ENCODE assay signal across 16 mouse cellular contexts in genomic region chr7:102444301-102444700, GRCm38 (mm10). TPM values are rescaled to one million over a fixed set of nuclear protein-coding genes. Genes with fewer than 3 reads are reported as not detected.
DNase-seq lines count a peak whose midpoint lies in the region; ATAC-seq and TF ChIP-seq lines count a peak whose summit lies in the region.
"Had no signal": no experiment of that assay in that cellular context is flagged by ENCODE, and none has a peak within 500 bp of the region (broad histone marks: within the 10 kb centered on the region; RNA-seq: fewer than 3 reads in every experiment).

No protein-coding gene starts in this region.

- H3K9me3 ChIP-seq in forebrain, embryonic 10.5 days, result no peaks in the 10 kb centered on the region
- H3K9me3 ChIP-seq in forebrain, embryonic 15.5 days, result no peaks in the 10 kb centered on the region
- no peaks in the 10 kb centered on the region for H3K9me3 ChIP-seq in limb, embryonic 13.5 days
- no peaks in the 10 kb centered on the region for H3K9me3 ChIP-seq in limb, embryonic 10.5 days (replicated peaks)
- no peaks in the 10 kb centered on the region for H3K9me3 ChIP-seq in liver, embryonic 14.5 days (ENCODE audit: control insufficient read depth, low read length)
- H3K9me3 ChIP-seq: hindbrain, embryonic 15.5 days had no signal

- no peak overlapping the region for H3K27ac ChIP-seq in forebrain, embryonic 10.5 days
- no peak overlapping the region for H3K27ac ChIP-seq in forebrain, embryonic 15.5 days (replicated peaks)
- no peak overlapping the region for H3K27ac ChIP-seq in limb, embryonic 13.5 days
- H3K27ac ChIP-seq in limb, embryonic 10.5 days, result no peak overlapping the region
- peak overlapping the region; percentile 67 for H3K27ac ChIP-seq in liver, embryonic 14.5 days
- no peak overlapping the region for H3K27ac ChIP-seq in thymus, adult 2 months (ENCODE audit: control insufficient read depth, insufficient read depth, low read length)
- H3K27ac ChIP-seq: hindbrain, embryonic 15.5 days; macrophage had no signal

- DNase-seq in forebrain, embryonic 10.5 days (ENCODE audit: extremely low spot score, low spot score), result no peak
- DNase-seq in limb, embryonic 10.5 days (ENCODE audit: low spot score), result no peak
- DNase-seq in c-Kit-positive CD71-positive TER-119-negative erythroid progenitor cells, embryonic 14.5 days (ENCODE audit: low read depth), result peak; percentile 67
- peak; percentile 68 to 75 (median 71) for DNase-seq in liver, embryonic 14.5 days (ENCODE audit: low read depth in 3 of 3, low spot score in 3 of 3)
- DNase-seq in kidney, adult 18-20 months, result no peak
- DNase-seq in thymus, adult 2 months, result no peak
- DNase-seq: gastrocnemius, postnatal 25 days; layer of hippocampus, adult 9-11 months; thymus, postnatal 25 days had no signal

- no peak for TF ChIP-seq CTCF in liver, embryonic 14.5 days (IDR thresholded peaks at IDR 0.05; ENCODE audit: low read depth)
- no peak for TF ChIP-seq CTCF in thymus, adult 2 months (IDR thresholded peaks at IDR 0.05; ENCODE audit: borderline replicate concordance, control insufficient read depth, extremely low read depth, insufficient read depth, low read length, poor library complexity)

- no peak overlapping the region for H3K4me2 ChIP-seq in forebrain, embryonic 15.5 days (replicated peaks)
- 0 out of 2 replicates have a peak overlapping the region, but pooled peaks have one; percentile 7 for H3K4me2 ChIP-seq in limb, embryonic 13.5 days (replicated peaks)
- H3K4me2 ChIP-seq in liver, embryonic 14.5 days (ENCODE audit: low read depth), result peak overlapping the region; percentile 99
- H3K4me2 ChIP-seq: hindbrain, embryonic 15.5 days had no signal

- H3K4me1 ChIP-seq in forebrain, embryonic 10.5 days, result peaks cover 22% of the 10 kb centered on the region
- peaks cover 19% of the 10 kb centered on the region for H3K4me1 ChIP-seq in forebrain, embryonic 15.5 days
- peaks cover 19% of the 10 kb centered on the region for H3K4me1 ChIP-seq in limb, embryonic 13.5 days
- peaks cover 18% of the 10 kb centered on the region for H3K4me1 ChIP-seq in limb, embryonic 10.5 days
- H3K4me1 ChIP-seq in liver, embryonic 14.5 days (replicated peaks; ENCODE audit: control insufficient read depth in 2 of 2, insufficient read depth in 2 of 2, low read length in 1 of 2), result peaks cover 9 to 15% of the 10 kb centered on the region in 2 experiments; a peak in 3 of 4 replicates
- 0 out of 2 replicates have a peak, but pooled peaks cover 2% of the 10 kb centered on the region for H3K4me1 ChIP-seq in thymus, adult 2 months (replicated peaks; ENCODE audit: control insufficient read depth, insufficient read depth, low read length)

- ATAC-seq in forebrain, embryonic 15.5 days (replicated peaks), result no peak
- no peak for ATAC-seq in limb, embryonic 13.5 days (ENCODE audit: low FRiP score, low read depth)
- ATAC-seq in liver, embryonic 14.5 days (ENCODE audit: insufficient read depth), result peak; percentile 66
- ATAC-seq: activated CD4-positive, CD25-positive, alpha-beta regulatory T cell, adult 4 months; forebrain, embryonic 16.5 days had no signal

- TF ChIP-seq EP300 in liver, embryonic 14.5 days (IDR thresholded peaks at IDR 0.05; ENCODE audit: low read depth), result peak; percentile 54; the same call in 1 of the 2 replicates

- WGBS in forebrain, embryonic 10.5 days, result 87% methylated on average over 2 of the region's 2 CpGs
- 87% methylated on average over 2 of the region's 2 CpGs for whole genome bisulfite sequencing in forebrain, embryonic 15.5 days
- WGBS in limb, embryonic 13.5 days, result 81% methylated on average over 2 of the region's 2 CpGs
- WGBS in limb, embryonic 10.5 days, result 91% methylated on average over 2 of the region's 2 CpGs
- 15% methylated on average over 2 of the region's 2 CpGs for WGBS in liver, embryonic 14.5 days (ENCODE audit: insufficient replicate concordance)
- 96% methylated on average over 2 of the region's 2 CpGs for WGBS in thymus, adult 2 months

- TF ChIP-seq POLR2A in thymus, adult 2 months (IDR thresholded peaks at IDR 0.05; ENCODE audit: control insufficient read depth, extremely low read depth, insufficient read depth, low read length, poor library complexity), result no peak

- peaks cover 4% of the 10 kb centered on the region for H3K27me3 ChIP-seq in forebrain, embryonic 10.5 days (ENCODE audit: poor library complexity, severe bottlenecking)
- no peaks in the 10 kb centered on the region for H3K27me3 ChIP-seq in forebrain, embryonic 15.5 days
- H3K27me3 ChIP-seq in limb, embryonic 13.5 days, result 0 out of 2 replicates have a peak, but pooled peaks cover 2% of the 10 kb centered on the region
- H3K27me3 ChIP-seq in limb, embryonic 10.5 days (ENCODE audit: low read depth, poor library complexity, severe bottlenecking), result peaks cover 4% of the 10 kb centered on the region; the same call in 1 of the 2 replicates
- H3K27me3 ChIP-seq in liver, embryonic 14.5 days (ENCODE audit: control insufficient read depth, insufficient read depth, low read length), result no peaks in the 10 kb centered on the region
- H3K27me3 ChIP-seq in thymus, adult 2 months (ENCODE audit: control insufficient read depth, insufficient read depth, low read length), result no peaks in the 10 kb centered on the region
- H3K27me3 ChIP-seq: hindbrain, embryonic 15.5 days had no signal

- H3K36me3 ChIP-seq in forebrain, embryonic 10.5 days (replicated peaks), result peaks cover 59% of the 10 kb centered on the region
- peaks cover 29% of the 10 kb centered on the region for H3K36me3 ChIP-seq in forebrain, embryonic 15.5 days
- H3K36me3 ChIP-seq in limb, embryonic 13.5 days, result peaks cover 43% of the 10 kb centered on the region
- peaks cover 57% of the 10 kb centered on the region for H3K36me3 ChIP-seq in limb, embryonic 10.5 days
- H3K36me3 ChIP-seq in liver, embryonic 14.5 days (replicated peaks; ENCODE audit: control insufficient read depth, insufficient read depth, low read depth), result peaks cover 47% of the 10 kb centered on the region
- H3K36me3 ChIP-seq in thymus, adult 2 months (ENCODE audit: control insufficient read depth, insufficient read depth, low read length), result peaks cover 32% of the 10 kb centered on the region

- H3K4me3 ChIP-seq in forebrain, embryonic 10.5 days, result peak overlapping the region; percentile 85; the same call in 1 of the 2 replicates
- H3K4me3 ChIP-seq in forebrain, embryonic 15.5 days, result no peak overlapping the region
- no peak overlapping the region for H3K4me3 ChIP-seq in limb, embryonic 13.5 days
- H3K4me3 ChIP-seq in limb, embryonic 10.5 days, result no peak overlapping the region
- peak overlapping the region; percentile 74 to 91 for H3K4me3 ChIP-seq in liver, embryonic 14.5 days (ENCODE audit: insufficient read depth in 1 of 2, low read depth in 2 of 2, low read length in 2 of 2)
- H3K4me3 ChIP-seq in thymus, adult 2 months (ENCODE audit: control insufficient read depth, insufficient read depth, low read length), result no peak overlapping the region
- H3K4me3 ChIP-seq: hindbrain, embryonic 15.5 days had no signal

- H3K9ac ChIP-seq in forebrain, embryonic 15.5 days (replicated peaks), result no peak overlapping the region
- no peak overlapping the region for H3K9ac ChIP-seq in limb, embryonic 13.5 days
- H3K9ac ChIP-seq in liver, embryonic 14.5 days (replicated peaks), result peak overlapping the region; percentile 77
- H3K9ac ChIP-seq: hindbrain, embryonic 15.5 days had no signal

RNA-seq across cellular contexts. Expression of gene Rrm1, which starts 2.8 kb away (rescaled TPM):
- 296 and 311 TPM in 2 replicates for polyA plus RNA-seq in forebrain, embryonic 10.5 days (2016; fragmentation: Nextera tagmentation; extraction: Ambion mirVana)
- polyA plus RNA-seq in forebrain, embryonic 15.5 days (2015; fragmentation: Nextera tagmentation; extraction: Ambion mirVana), result 95.7 and 101 TPM in 2 replicates
- 151 and 154 TPM in 2 replicates for polyA plus RNA-seq in limb, embryonic 13.5 days (2015; fragmentation: Nextera tagmentation; extraction: Ambion mirVana)
- polyA plus RNA-seq in limb, embryonic 10.5 days (2016; fragmentation: Nextera tagmentation; extraction: Ambion mirVana), result 269 and 280 TPM in 2 replicates
- polyA plus RNA-seq in liver, embryonic 14.5 days (2012; rRNA removed), result 67.5 and 107 TPM in 2 replicates
- polyA plus RNA-seq in liver, embryonic 14.5 days (2014; fragmentation: Nextera tagmentation; extraction: Ambion mirVana), result 185 and 196 TPM in 2 replicates
- polyA plus RNA-seq in thymus, adult 2 months (2012; rRNA removed), result 46.3 and 67.1 TPM in 2 replicates

RNA-seq across cellular contexts. Expression of gene Olfr543, which starts 37.2 kb away (rescaled TPM):
- polyA plus RNA-seq in forebrain, embryonic 10.5 days (2016; fragmentation: Nextera tagmentation; extraction: Ambion mirVana), result 0.19 and 0.55 TPM in 2 replicates
- polyA plus RNA-seq in forebrain, embryonic 15.5 days (2015; fragmentation: Nextera tagmentation; extraction: Ambion mirVana), result 0.23 and 0.38 TPM in 2 replicates
- polyA plus RNA-seq in limb, embryonic 13.5 days (2015; fragmentation: Nextera tagmentation; extraction: Ambion mirVana), result 0.45 TPM in 1 of 2 replicates, not detected in the other
- polyA plus RNA-seq in limb, embryonic 10.5 days (2016; fragmentation: Nextera tagmentation; extraction: Ambion mirVana), result 0.24 and 0.33 TPM in 2 replicates
- not detected in 2 replicates for polyA plus RNA-seq in liver, embryonic 14.5 days (2012; rRNA removed)
- polyA plus RNA-seq in liver, embryonic 14.5 days (2014; fragmentation: Nextera tagmentation; extraction: Ambion mirVana), result 0.37 and 0.39 TPM in 2 replicates
- polyA plus RNA-seq in thymus, adult 2 months (2012; rRNA removed), result not detected in 2 replicates
- polyA plus RNA-seq: macrophage had no signal

RNA-seq across cellular contexts. Expression of gene Olfr544, which starts 43.8 kb away (rescaled TPM):
- 0.06 and 0.14 TPM in 2 replicates for polyA plus RNA-seq in forebrain, embryonic 10.5 days (2016; fragmentation: Nextera tagmentation; extraction: Ambion mirVana)
- 0.06 and 0.13 TPM in 2 replicates for polyA plus RNA-seq in forebrain, embryonic 15.5 days (2015; fragmentation: Nextera tagmentation; extraction: Ambion mirVana)
- polyA plus RNA-seq in limb, embryonic 13.5 days (2015; fragmentation: Nextera tagmentation; extraction: Ambion mirVana), result 0.11 and 0.13 TPM in 2 replicates
- polyA plus RNA-seq in limb, embryonic 10.5 days (2016; fragmentation: Nextera tagmentation; extraction: Ambion mirVana), result 0.06 and 0.10 TPM in 2 replicates
- polyA plus RNA-seq in liver, embryonic 14.5 days (2012; rRNA removed), result not detected in 2 replicates
- 0.04 and 0.17 TPM in 2 replicates for polyA plus RNA-seq in liver, embryonic 14.5 days (2014; fragmentation: Nextera tagmentation; extraction: Ambion mirVana)
- polyA plus RNA-seq in thymus, adult 2 months (2012; rRNA removed), result not detected in 2 replicates
- polyA plus RNA-seq: kidney, embryonic 14.5 days; macrophage had no signal

RNA-seq across cellular contexts. Expression of gene Olfr545, which starts 55.1 kb away (rescaled TPM):
- 0.05 and 0.17 TPM in 2 replicates for polyA plus RNA-seq in forebrain, embryonic 10.5 days (2016; fragmentation: Nextera tagmentation; extraction: Ambion mirVana)
- 0.05 and 0.15 TPM in 2 replicates for polyA plus RNA-seq in forebrain, embryonic 15.5 days (2015; fragmentation: Nextera tagmentation; extraction: Ambion mirVana)
- polyA plus RNA-seq in limb, embryonic 13.5 days (2015; fragmentation: Nextera tagmentation; extraction: Ambion mirVana), result not detected in 2 replicates
- 0.05 and 0.21 TPM in 2 replicates for polyA plus RNA-seq in limb, embryonic 10.5 days (2016; fragmentation: Nextera tagmentation; extraction: Ambion mirVana)
- not detected in 2 replicates for polyA plus RNA-seq in liver, embryonic 14.5 days (2012; rRNA removed)
- polyA plus RNA-seq in liver, embryonic 14.5 days (2014; fragmentation: Nextera tagmentation; extraction: Ambion mirVana), result not detected in 2 replicates
- polyA plus RNA-seq in thymus, adult 2 months (2012; rRNA removed), result not detected in 2 replicates
- polyA plus RNA-seq: activated CD4-positive, CD25-positive, alpha-beta regulatory T cell, adult 4 months; forebrain, embryonic 16.5 days; kidney, embryonic 14.5 days; macrophage had no signal

Comparison
In these comparisons a context has a peak if more than half of its experiments do, and no peak if none do; other contexts are left out.
1. H3K4me3 ChIP-seq: peak in forebrain, embryonic 10.5 days (single experiment) and liver, embryonic 14.5 days (2 of 2); none in forebrain, embryonic 15.5 days (single experiment), limb, embryonic 13.5 days (single experiment), limb, embryonic 10.5 days (single experiment) and thymus, adult 2 months (single experiment).
2. DNase-seq: peak in c-Kit-positive CD71-positive TER-119-negative erythroid progenitor cells, embryonic 14.5 days (single experiment) and liver, embryonic 14.5 days (3 of 3); none in forebrain, embryonic 10.5 days (single experiment), limb, embryonic 10.5 days (single experiment), kidney, adult 18-20 months (single experiment) and thymus, adult 2 months (single experiment).